Mouse (Mus musculus): ENCODE measurements around the gene Tmem54.

DNA sequence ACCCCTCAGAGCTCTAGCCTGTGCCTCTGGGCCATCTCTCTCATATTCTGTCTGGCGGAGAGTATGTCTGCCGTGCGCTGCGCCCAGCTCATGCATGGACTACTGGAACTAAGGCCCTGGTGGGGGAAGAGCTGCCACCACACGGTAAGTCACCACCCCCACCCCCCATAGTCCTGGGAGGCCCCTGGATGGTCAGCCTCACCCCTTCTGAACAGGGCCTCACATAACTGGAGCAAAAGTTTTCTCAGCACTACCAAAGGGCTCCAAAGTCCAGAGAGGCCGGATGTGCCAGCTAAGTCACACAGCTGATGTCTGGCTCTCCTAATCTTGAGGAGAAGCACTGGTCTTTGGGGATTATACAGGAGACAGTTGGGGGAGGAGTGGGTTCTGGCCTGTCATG, 5.5 kb downstream of the Tmem54 start:
- TF ChIP-seq ZC3H11A (IDR thresholded peaks at IDR 0.05; ENCODE audit: borderline replicate concordance, low read depth, low read length) = no peak
- TF ChIP-seq HCFC1 (IDR thresholded peaks at IDR 0.05; ENCODE audit: borderline replicate concordance, insufficient read depth, low read length) = no peak
- no peak for TF ChIP-seq CHD2 (IDR thresholded peaks at IDR 0.05; ENCODE audit: low read depth, low read length)
- no peak for TF ChIP-seq MAFK (IDR thresholded peaks at IDR 0.05; ENCODE audit: insufficient read depth, low read depth, low read length)
- TF ChIP-seq ZNF384 (IDR thresholded peaks at IDR 0.05; ENCODE audit: low read depth, low read length) = no peak
